Mouse (Mus musculus): Measurements from ENCODE around the gene Bbof1.

DNA sequence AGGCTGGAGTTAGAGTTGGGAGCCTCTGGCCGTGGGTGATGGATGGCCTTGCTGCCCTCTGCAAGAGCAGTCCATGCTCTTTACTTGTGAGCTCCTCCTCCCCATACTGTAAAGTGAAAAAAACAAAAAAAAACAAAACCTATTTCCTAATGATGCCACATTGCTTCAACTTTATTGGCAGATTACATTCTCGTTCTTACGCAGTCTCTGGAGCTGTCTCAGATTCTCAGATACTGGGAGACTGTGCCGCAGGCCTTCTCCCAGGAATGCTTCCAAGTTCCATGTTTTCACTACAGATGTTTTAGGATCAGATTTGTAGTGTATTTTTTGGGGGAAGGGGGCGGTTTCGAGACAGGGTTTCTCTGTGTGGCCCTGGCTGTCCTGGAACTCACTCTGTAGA, 43.7 kb upstream of the Bbof1 start:
- TF ChIP-seq POLR2A (IDR thresholded peaks at IDR 0.05; ENCODE audit: borderline replicate concordance, control insufficient read depth, low read depth, low read length) (no peak), CTCF (IDR thresholded peaks at IDR 0.05; ENCODE audit: control insufficient read depth, insufficient read depth, low read length) (no peak)
